Mouse (Mus musculus) thymus, adult 2 months (tissue): ENCODE results near the gene Nxpe3. TPM values are rescaled to one million over a fixed set of nuclear protein-coding genes. Genes with fewer than 3 reads are reported as not detected.

ENCODE experiments used
- DNase-seq: peaks from one replicate; pipeline ENCODE4 v3.0.0; 2021
- H3K27ac ChIP-seq: fragments of 200-500 bp; 2 replicates; pipeline ENCODE4 v1.5.1; 2012; ENCODE audit warnings: low read length, control low read depth; ENCODE audit not compliant: control insufficient read depth, insufficient read depth
- H3K27me3 ChIP-seq: fragments of 200-500 bp; 2 replicates; pipeline ENCODE4 v1.6.1; 2012; ENCODE audit warnings: mild to moderate bottlenecking, low read length, moderate library complexity, mixed read lengths; ENCODE audit not compliant: control insufficient read depth, insufficient read depth
- H3K36me3 ChIP-seq: fragments of 200-500 bp; 2 replicates; pipeline ENCODE4 v1.6.1; 2012; ENCODE audit warnings: mild to moderate bottlenecking, low read length, moderate library complexity; ENCODE audit not compliant: control insufficient read depth, insufficient read depth
- H3K4me1 ChIP-seq: fragments of 200-500 bp; replicated peaks from 2 replicates; pipeline ENCODE4 v1.6.1; 2012; ENCODE audit warnings: low read length; ENCODE audit not compliant: control insufficient read depth, insufficient read depth
- H3K4me3 ChIP-seq: fragments of 200-500 bp; 2 replicates; pipeline ENCODE4 v1.5.1; 2012; ENCODE audit warnings: mild to moderate bottlenecking, low read length, control low read depth, moderate library complexity; ENCODE audit not compliant: control insufficient read depth, insufficient read depth
- CTCF ChIP-seq: fragments of 200-500 bp; IDR thresholded peaks from 2 replicates; pipeline ENCODE4 v1.5.1; 2012; ENCODE audit warnings: mild to moderate bottlenecking, control low read depth, low read length, moderate library complexity, borderline replicate concordance; ENCODE audit not compliant: control insufficient read depth, poor library complexity, insufficient read depth; ENCODE audit errors: extremely low read depth
- POLR2A ChIP-seq: fragments of 200-500 bp; IDR thresholded peaks from 2 replicates; pipeline ENCODE4 v1.6.1; 2012; ENCODE audit warnings: mild to moderate bottlenecking, low read length, control low read depth, moderate library complexity; ENCODE audit not compliant: control insufficient read depth, poor library complexity, insufficient read depth; ENCODE audit errors: extremely low read depth
- WGBS: fragments of 180-500 bp; shearing (Covaris S2); methylation state at CpG from one replicate; pipeline ENCODE4 v1.1.7; 2018; 5-methylcytosine and 5-hydroxymethylcytosine counted together
- polyA plus RNA-seq: library from polyadenylated mRNA; depleted of rRNA; stranded (reverse); fragments of >200 nt; gene quantifications from 2 replicates; pipeline ENCODE4 v1.2.3, GENCODE M21; 2012

Gene Nxpe3
- polyA plus RNA-seq, 1 experiment, result 5.2 TPM

DNA sequence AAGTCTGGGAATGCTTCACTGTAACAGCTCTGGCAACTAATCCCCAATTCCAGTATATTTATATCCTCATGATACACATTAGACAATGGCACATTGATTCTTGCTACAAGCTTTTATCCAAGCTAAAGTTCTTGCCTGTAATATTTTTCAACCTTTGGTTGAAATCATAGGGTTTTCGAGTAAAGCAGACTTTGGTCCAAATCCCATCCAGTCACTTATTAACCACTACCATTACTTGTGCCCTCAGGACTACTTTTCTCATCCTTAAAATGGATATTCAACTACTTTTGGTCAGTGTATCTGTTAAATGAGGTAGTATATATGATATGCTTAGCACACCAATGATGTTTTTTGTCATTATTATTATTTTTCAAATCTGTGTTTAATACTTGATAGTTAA, 63.6 kb downstream of the Nxpe3 start:
- Histone ChIP-seq H3K4me1 (peaks cover 4% of the 10 kb centered on the region), H3K27me3 (no peaks in the 10 kb centered on the region), H3K27ac (no peak overlapping the region), H3K36me3 (no peaks in the 10 kb centered on the region), H3K4me3 (no peak overlapping the region)
- DNase-seq, result no peak
- WGBS, result 91% methylated on average over 1 of the region's 1 CpGs
- TF ChIP-seq CTCF (no peak), POLR2A (no peak)

DNA sequence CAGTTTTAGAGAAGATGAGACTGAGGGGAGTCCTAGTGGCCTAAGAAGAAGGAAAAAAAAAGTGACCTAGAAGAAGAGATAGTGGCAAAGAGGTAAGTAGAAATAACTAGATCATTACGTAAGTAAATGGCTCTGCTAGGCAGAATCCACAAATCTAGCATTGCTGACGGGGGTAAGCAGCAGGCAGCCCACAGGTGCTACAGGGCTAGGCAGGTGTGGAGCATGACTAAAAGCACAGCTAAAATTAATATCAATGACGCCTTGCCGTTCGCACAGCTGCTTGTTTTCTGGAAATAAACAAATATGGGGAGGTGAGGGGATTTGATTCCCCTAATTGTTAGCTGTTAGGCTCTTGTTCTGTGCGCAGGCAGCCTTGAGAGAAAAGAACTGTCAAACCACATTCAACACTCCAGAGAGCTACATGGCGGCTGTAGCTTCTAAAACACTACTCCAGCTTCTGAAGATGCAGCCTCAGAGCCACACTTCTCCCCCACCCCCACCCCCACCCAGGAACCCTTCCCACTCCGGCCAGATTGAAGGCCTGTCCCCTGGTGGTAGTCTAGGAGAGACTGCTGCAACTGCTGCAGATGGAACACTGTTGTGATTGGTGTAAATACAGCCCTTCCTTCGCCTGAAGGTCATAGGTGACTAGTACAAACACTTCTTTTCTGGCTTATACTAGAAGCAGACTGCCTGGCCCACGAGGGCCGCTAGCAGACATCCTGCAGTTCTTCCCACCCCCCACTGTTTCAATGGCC, 71.5 kb downstream of the Nxpe3 start:
- no peak for TF ChIP-seq CTCF
- TF ChIP-seq POLR2A, result no peak

DNA sequence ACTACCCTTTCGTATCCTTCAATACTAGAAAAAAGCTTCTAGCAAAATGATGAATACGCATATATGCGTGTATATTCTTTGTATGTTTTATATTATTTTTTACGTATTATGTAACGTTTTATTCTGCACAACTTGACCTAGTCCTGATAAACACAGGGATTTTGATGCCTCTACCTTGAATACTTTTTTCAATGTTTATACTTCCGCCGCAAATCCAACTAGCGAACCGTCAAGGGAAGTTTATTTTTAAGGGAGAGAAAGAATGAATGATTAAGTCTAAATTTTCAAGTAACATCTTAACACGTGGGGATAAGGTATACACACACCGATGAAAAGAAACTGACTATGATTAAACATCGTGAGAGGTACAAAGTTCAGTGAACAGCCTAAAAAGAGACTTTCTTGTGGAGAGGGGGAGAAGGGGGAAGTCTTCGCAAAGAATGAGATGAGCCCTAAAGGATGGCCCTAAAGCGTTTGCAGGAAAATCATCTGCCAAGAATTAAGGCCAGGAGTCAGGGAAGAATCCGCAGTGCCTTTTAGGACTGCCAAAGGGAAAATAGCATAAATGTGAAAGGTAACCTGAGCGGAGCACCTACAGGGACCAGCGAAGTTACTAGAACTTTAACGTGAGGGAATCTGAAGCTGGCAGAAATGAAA, 72.2 kb downstream of the Nxpe3 start:
- no peaks in the 10 kb centered on the region for H3K27me3 ChIP-seq
- no peak for TF ChIP-seq CTCF
- TF ChIP-seq POLR2A, result no peak
- peaks cover 14% of the 10 kb centered on the region for H3K4me1 ChIP-seq
- no peak for DNase-seq
- H3K36me3 ChIP-seq, result peaks cover 10% of the 10 kb centered on the region
- WGBS, result 80% methylated on average over 18 of the region's 18 CpGs
- H3K4me3 ChIP-seq, result no peak overlapping the region
- no peak overlapping the region for H3K27ac ChIP-seq

More for the DNA sequence above, 71.5 kb downstream of the Nxpe3 start:
- Histone ChIP-seq H3K4me3 (no peak overlapping the region), H3K27me3 (no peaks in the 10 kb centered on the region), H3K27ac (no peak overlapping the region), H3K4me1 (peaks cover 11% of the 10 kb centered on the region), H3K36me3 (peaks cover 3% of the 10 kb centered on the region)
- DNase-seq, result no peak
- WGBS, result 83% methylated on average over 11 of the region's 11 CpGs

DNA sequence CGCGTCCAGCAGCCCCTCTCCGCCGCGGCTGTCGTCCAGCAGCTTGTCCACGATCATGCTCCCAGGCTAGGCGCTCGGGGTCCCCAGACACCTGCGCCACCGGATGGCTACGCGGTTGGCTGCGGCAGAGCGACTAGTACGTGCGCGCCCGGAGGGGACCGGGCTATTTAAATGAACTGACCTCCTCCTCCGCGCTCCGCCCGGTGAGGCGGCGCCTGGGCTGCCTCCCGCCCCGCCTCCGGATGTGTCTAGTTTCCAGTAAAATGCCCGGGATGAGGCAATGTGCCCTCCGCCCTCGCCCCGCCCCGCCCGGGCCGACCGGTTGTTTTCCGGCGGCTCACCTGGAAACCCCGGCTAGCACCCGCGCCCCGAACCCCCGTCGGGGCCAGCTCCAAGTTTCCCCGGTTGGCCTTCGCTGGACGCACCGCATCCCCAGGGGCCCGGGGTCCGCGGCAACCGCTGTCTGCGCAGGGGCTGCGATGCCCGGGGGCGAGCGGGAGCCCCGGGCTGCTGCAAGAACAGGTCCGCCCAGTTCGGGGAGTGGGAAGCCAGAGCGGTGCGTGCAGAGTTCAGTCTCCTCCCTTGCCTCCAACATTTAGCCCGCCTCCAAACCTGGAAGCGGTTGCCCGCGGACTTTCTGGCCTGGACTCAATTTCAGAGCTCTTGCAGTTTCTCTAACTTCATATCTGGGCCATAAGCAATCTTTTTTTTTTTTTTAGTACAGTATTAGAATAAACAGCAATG, 72.9 kb downstream of the Nxpe3 start:
- DNase-seq, result peak; percentile 91
- WGBS, result 1% methylated on average over 67 of the region's 67 CpGs
- Histone ChIP-seq H3K36me3 (peaks cover 16% of the 10 kb centered on the region), H3K4me3 (peak overlapping the region; percentile 95), H3K27ac (peak overlapping the region; percentile 91), H3K4me1 (peaks cover 14% of the 10 kb centered on the region), H3K27me3 (no peaks in the 10 kb centered on the region)
- no peak for TF ChIP-seq CTCF
- peak; percentile 91 for TF ChIP-seq POLR2A

DNA sequence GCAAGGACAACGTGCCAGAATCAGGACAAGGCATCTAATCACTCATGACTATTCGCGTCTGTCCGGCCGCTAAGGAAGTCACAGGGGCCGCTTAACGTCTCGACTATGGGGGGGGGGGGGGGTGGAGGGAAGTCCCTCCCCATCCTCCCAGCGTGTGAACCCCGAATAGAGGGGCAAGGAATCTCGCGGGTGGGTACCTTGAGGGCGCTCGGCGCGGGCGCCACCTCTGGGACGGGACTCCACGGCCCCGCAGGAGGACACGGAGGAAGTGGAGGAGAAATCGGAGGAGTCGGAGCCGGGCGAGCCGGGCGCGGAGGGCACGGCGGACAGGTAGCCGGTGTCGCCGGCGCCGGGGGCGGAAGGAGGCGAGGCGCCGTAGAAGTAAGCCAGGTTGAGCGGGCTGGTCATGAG, 73.5 kb downstream of the Nxpe3 start:
- TF ChIP-seq POLR2A, result no peak
- 0 out of 2 replicates have a peak, but pooled peaks have one; percentile 5 for TF ChIP-seq CTCF
- Histone ChIP-seq H3K4me1 (peaks cover 14% of the 10 kb centered on the region), H3K36me3 (peaks cover 22% of the 10 kb centered on the region), H3K27me3 (no peaks in the 10 kb centered on the region), H3K4me3 (peak overlapping the region; percentile 95), H3K27ac (peak overlapping the region; percentile 91)
- peak; percentile 50 for DNase-seq
- WGBS, result 1% methylated on average over 40 of the region's 40 CpGs

DNA sequence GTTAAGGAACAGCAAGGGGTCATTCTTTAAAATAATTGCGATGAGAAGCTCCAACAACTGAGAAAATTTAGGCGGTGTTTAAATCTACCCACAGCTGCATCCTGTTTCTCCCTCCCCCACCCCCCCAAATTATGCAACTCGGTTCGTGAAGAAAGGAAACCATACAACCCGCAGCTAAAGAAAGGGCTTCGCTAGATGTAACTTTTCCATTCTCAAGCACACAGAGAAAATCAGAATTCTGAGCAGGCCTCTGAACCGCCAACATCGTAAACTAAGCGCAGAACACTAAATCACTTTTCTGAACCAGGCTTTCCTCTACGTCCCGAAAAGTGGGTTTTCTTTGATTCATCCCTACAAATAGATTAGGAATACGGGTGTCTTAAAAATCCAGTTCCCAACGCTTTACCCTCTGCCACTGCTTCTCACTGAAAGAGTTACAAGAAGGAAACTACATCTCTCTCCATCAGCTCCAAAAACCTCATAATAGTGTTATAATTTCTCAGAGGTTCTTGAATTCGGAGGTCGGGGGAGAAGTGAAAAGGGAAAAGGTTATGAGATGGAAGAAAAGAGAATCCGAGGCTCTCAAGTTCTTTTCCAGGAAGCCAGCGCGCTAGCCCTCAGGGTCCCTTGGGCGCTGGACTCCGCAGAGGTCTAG, 74.0 kb downstream of the Nxpe3 start:
- peaks cover 27% of the 10 kb centered on the region for H3K36me3 ChIP-seq
- peaks cover 14% of the 10 kb centered on the region for H3K4me1 ChIP-seq
- peak; percentile 31 for DNase-seq
- H3K27ac ChIP-seq, result peak overlapping the region; percentile 95
- TF ChIP-seq CTCF (no peak), POLR2A (no peak)
- H3K4me3 ChIP-seq, result peak overlapping the region; percentile 95
- WGBS, result under 1% methylated on average over 20 of the region's 20 CpGs
- H3K27me3 ChIP-seq, result no peaks in the 10 kb centered on the region
